Mouse (Mus musculus) testis, adult 2 months (tissue): ENCODE results near the gene Nol4l. TPM values are rescaled to one million over a fixed set of nuclear protein-coding genes. Genes with fewer than 3 reads are reported as not detected.

Experiments
- H3K27ac ChIP-seq: fragments of 200-500 bp; 2 replicates; pipeline ENCODE4 v1.5.1; 2012; ENCODE audit warnings: low read depth, low read length; ENCODE audit not compliant: control insufficient read depth, insufficient read depth
- H3K27me3 ChIP-seq: fragments of 200-500 bp; 2 replicates; pipeline ENCODE4 v1.6.1; 2012; ENCODE audit warnings: mild to moderate bottlenecking, low read length, moderate library complexity; ENCODE audit not compliant: control insufficient read depth, insufficient read depth
- H3K36me3 ChIP-seq: fragments of 200-500 bp; 2 replicates; pipeline ENCODE4 v1.6.1; 2012; ENCODE audit warnings: mild to moderate bottlenecking, low read length; ENCODE audit not compliant: control insufficient read depth, insufficient read depth
- H3K4me1 ChIP-seq: fragments of 200-500 bp; 2 replicates; pipeline ENCODE4 v1.6.1; 2012; ENCODE audit warnings: low read length; ENCODE audit not compliant: control insufficient read depth, insufficient read depth
- H3K4me3 ChIP-seq: fragments of 200-500 bp; 2 replicates; pipeline ENCODE4 v1.5.1; 2012; ENCODE audit warnings: low read depth, mild to moderate bottlenecking, low read length, moderate library complexity, mixed read lengths; ENCODE audit not compliant: control insufficient read depth
- CTCF ChIP-seq: fragments of 200-500 bp; IDR thresholded peaks from 2 replicates; pipeline ENCODE4 v1.5.1; 2012; ENCODE audit warnings: low read depth, mild to moderate bottlenecking, inconsistent platforms, low read length, moderate library complexity; ENCODE audit not compliant: control insufficient read depth, insufficient read depth, insufficient replicate concordance
- POLR2A ChIP-seq: fragments of 200-500 bp; IDR thresholded peaks from 2 replicates; pipeline ENCODE4 v1.6.1; 2012; ENCODE audit warnings: low read depth, mild to moderate bottlenecking, inconsistent platforms, low read length, moderate library complexity; ENCODE audit not compliant: control insufficient read depth
- polyA plus RNA-seq: library from polyadenylated mRNA; depleted of rRNA; stranded (reverse); fragments of >200 nt; gene quantifications from 2 replicates; pipeline ENCODE4 v1.2.3, GENCODE M21; 2012

Nol4l gene
- polyA plus RNA-seq, 1 experiment, result 241 TPM

- no peaks in the 10 kb centered on the region for H3K27me3 ChIP-seq
- H3K36me3 ChIP-seq, result no peaks in the 10 kb centered on the region
- TF ChIP-seq POLR2A, result no peak
- no peak for TF ChIP-seq CTCF
- H3K27ac ChIP-seq, result no peak overlapping the region
- peaks cover 20% of the 10 kb centered on the region for H3K4me1 ChIP-seq
- H3K4me3 ChIP-seq, result peak overlapping the region; percentile 51
Measured at GRCm38 (mm10) chr2:153542936-153543668, 13.3 kb upstream of the Nol4l start.

GRCm38 (mm10) chr2:153538898-153539297, 9.1 kb upstream of the Nol4l start:
- H3K36me3 ChIP-seq, result no peaks in the 10 kb centered on the region
- no peak overlapping the region for H3K27ac ChIP-seq
- TF ChIP-seq POLR2A (no peak), CTCF (no peak)
- no peaks in the 10 kb centered on the region for H3K27me3 ChIP-seq
- no peak overlapping the region for H3K4me3 ChIP-seq
- peaks cover 2% of the 10 kb centered on the region for H3K4me1 ChIP-seq

DNA sequence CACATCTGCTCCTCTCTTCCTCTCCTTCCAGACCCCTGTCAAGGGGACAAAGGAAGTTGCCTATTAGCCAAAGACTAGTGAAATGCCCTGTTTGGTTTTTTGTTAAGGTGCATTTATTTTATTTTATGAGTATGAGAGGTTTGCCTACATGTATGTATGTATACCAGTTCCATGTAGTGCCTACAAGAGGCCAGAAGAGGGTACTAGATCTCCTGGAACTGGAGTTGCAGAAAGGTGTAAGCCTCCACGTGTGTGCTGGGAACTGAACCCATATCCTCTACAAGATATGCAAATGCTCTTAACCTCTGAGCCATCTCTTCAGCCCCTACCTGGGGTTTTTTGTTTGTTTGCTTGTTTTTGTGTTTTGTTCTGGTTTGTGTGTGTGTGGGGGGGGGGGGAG, 4.2 kb upstream of the Nol4l start:
- H3K36me3 ChIP-seq, result no peaks in the 10 kb centered on the region
- no peak for TF ChIP-seq POLR2A
- no peak for TF ChIP-seq CTCF
- H3K27me3 ChIP-seq, result no peaks in the 10 kb centered on the region; the same call in 1 of the 2 replicates
- no peak overlapping the region for H3K27ac ChIP-seq
- H3K4me1 ChIP-seq, result peaks cover 7% of the 10 kb centered on the region
- no peak overlapping the region for H3K4me3 ChIP-seq

DNA sequence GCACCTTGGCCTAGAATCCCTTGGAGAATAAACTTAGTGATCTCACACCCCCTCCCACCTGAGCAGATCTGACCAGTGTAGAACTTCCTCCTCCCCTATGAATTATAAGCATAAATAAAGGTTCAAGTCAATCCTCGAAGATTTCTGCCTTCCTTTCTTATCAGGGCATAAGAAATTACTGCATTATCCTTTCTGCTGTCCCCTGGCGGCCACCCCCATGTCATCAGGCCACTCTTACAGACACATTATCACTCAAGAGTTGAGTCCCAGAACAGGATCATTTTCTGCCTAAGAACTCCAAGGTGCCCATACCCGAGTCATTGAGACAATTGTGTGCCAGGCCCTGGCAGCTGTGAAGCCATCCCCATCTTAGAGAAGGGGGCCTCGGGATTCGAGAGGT, 1.2 kb upstream of the Nol4l start:
- Histone ChIP-seq H3K36me3 (no peaks in the 10 kb centered on the region), H3K27ac (no peak overlapping the region), H3K4me1 (peaks cover 16% of the 10 kb centered on the region), H3K4me3 (no peak overlapping the region), H3K27me3 (peaks cover 2% of the 10 kb centered on the region)
- TF ChIP-seq POLR2A, result no peak
- TF ChIP-seq CTCF, result no peak

DNA sequence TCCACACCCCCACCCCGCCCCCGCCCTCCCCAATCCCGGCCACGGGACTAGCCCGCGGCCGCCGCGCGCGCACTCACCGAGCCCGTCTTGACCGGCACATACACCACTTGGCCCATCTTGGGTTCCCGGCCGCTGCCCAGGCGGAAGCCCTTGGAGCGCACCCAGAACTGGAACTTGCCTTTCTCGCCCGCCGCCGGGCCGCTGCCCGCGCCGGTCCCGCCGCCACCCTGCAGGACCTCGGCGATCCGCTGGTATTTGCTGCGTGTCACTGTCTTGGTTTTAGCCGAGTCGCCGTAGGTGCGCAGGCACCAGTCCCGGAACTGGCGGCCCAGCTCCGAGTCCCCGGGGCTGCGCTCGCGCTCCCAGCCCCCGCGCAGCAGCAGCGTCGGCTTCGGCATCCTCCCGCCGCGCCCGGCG, 398 bp downstream of the Nol4l start:
- H3K36me3 ChIP-seq, result no peaks in the 10 kb centered on the region
- no peak overlapping the region for H3K27ac ChIP-seq
- H3K4me3 ChIP-seq, result peak overlapping the region; percentile 83
- H3K4me1 ChIP-seq, result peaks cover 16% of the 10 kb centered on the region
- peaks cover 2% of the 10 kb centered on the region for H3K27me3 ChIP-seq
- TF ChIP-seq POLR2A (no peak), CTCF (no peak)

- H3K4me3 ChIP-seq, result no peak overlapping the region; the same call in 1 of the 2 replicates
- peaks cover 16% of the 10 kb centered on the region for H3K4me1 ChIP-seq
- peaks cover 2% of the 10 kb centered on the region for H3K27me3 ChIP-seq
- H3K27ac ChIP-seq, result no peak overlapping the region
- H3K36me3 ChIP-seq, result no peaks in the 10 kb centered on the region
- no peak for TF ChIP-seq POLR2A
- no peak for TF ChIP-seq CTCF
Measured at GRCm38 (mm10) chr2:153528571-153529364, 1.0 kb downstream of the Nol4l start.

DNA sequence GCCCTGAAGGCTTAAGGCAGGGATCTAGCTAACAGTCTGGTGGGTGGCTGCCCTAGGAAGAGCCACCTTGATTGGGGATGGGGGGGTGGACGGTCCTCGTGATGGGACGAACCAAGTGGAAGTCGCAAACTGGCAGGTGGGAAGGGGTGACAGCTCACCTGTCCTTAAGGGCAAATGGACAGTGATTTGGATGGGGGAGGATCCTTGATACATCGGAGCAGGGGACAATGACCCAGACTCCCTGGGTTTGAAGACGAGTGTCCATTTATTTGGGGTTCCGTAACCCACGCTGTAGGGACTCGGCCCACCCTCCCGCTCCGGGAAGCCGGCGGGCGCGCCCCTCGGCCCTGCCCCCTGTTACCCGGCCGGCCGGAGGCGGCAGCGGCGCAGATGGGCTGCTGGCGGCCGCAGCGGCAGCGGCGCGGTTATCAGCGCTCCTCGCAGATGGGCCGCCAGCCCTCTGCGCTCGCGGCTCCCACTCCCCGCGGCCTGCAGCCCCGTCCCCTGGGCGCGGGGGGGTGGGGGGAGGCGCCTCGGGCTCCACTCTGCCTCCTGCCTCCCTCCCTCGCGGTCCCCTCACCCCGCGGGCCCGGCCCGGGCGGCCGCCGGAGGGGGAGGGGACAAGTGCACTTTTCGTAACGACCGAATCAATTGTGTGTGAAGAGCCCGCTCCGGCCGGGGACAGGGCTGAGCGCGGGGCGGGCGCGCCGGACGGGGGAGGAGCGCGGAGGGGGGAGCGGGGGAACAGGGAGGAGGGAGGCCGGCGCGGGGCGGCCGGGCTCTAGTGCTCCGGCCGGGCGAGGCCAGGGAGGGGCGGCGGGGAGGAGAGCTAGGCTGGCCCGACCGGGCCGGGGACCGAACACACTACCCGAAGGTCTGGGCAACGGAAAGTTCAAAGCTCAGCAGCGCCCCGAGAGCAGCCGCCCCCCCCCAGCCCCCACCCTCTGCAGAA, 1.9 kb downstream of the Nol4l start:
- TF ChIP-seq POLR2A (no peak), CTCF (no peak)
- Histone ChIP-seq H3K27me3 (peaks cover 2% of the 10 kb centered on the region), H3K27ac (no peak overlapping the region), H3K4me1 (peaks cover 16% of the 10 kb centered on the region), H3K4me3 (peak overlapping the region; percentile 11), H3K36me3 (no peaks in the 10 kb centered on the region)
